Mouse (Mus musculus) erythroblast, embryonic 14.5 days (primary cell): Measurements from ENCODE around the gene Hivep3.

ENCODE experiments used
- GATA1 ChIP-seq: IDR thresholded peaks from 2 replicates; pipeline ENCODE4 v1.6.1; 2012; ENCODE audit warnings: low read length, inconsistent platforms, mixed read lengths
- TAL1 ChIP-seq: IDR thresholded peaks from 3 replicates; pipeline ENCODE4 v1.6.1; 2012; ENCODE audit warnings: low read length, inconsistent platforms, mixed read lengths

- TF ChIP-seq GATA1: no peak
- no peak for TF ChIP-seq TAL1
These were observed 99.7 kb downstream of the Hivep3 start for GRCm38 (mm10) chr4:119833333-119833732.
